Mouse (Mus musculus): ENCODE results near the gene Mars. TPM values are rescaled to one million over a fixed set of nuclear protein-coding genes. Genes with fewer than 3 reads are reported as not detected.
A peak's percentile ranks its signal among the peaks of the same experiment; 100 is the strongest.

The Mars gene
- polyA plus RNA-seq, 1 experiment = 35.4 TPM

DNA sequence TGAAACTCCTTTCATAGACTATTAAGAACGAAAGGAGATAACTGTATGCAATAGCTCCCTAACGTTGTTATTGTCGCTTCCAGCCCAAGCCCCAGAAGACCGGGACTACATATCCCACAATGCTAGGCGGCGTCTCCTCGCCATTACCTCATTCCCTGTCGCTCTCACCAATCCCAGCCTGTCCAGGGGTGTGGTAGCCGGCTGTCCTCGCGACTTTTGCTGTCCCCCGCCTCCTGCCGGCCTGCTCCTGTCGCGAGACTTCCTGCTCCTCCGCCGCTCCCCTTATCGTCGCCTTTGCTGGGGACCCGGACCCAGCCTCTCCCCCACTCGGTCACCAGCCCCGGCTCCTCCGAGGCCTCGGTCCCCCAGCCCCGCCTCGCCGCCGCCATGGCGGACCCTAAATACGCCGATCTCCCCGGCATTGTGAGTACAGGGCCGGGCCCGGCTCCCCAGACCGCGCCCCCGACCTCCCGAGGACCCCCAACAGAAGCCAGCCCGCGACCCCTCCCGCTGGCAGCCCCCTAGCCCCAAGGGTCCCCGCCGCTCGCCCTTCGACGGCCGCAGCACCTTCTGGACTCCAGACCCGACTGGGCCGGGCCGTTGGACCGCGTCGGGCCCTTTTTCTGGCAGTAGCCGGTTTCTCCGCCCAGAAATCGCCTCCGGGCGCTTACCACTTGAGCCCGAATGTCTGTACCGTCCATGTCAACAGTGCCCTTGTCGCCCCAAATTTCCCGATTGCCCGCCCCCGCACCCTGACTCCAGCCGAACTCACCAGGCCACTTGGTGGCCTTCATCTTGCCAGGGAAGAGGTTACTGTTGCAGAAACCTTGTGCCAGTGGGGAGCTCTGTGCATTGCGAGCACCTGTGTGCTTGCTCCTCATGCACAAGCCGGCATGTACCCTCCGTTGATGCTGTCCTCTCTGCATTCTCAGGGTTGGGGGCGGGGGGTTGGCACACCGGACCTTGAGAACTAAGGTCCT is 45.2 kb downstream of the Mars start, which contains the start of gene Dctn2:
Gene Dctn2, plus strand, starts transcription at position 257 of the 980 bp plus-strand sequence.
- TF ChIP-seq CTCF (IDR thresholded peaks at IDR 0.05; ENCODE audit: insufficient read depth, low read length) (no peak), POLR2A (IDR thresholded peaks at IDR 0.05; ENCODE audit: borderline replicate concordance, extremely low read depth, low read depth, low read length) (peak; percentile 78)
- Histone ChIP-seq H3K4me3 (replicated peaks; ENCODE audit: extremely low read depth, low read depth, low read length) (peak within 1 kb of the TSS; percentile 76), H3K4me1 (ENCODE audit: control insufficient read depth, insufficient read depth, low read length) (peaks cover 16% of the 10 kb centered on the region)
- WGBS = 1% methylated on average over 70 of the region's 70 CpGs
- peak; percentile 91 for DNase-seq

GRCm38 (mm10) chr10:127265727-127266111 is 45.9 kb downstream of the Mars start:
- TF ChIP-seq POLR2A (IDR thresholded peaks at IDR 0.05; ENCODE audit: borderline replicate concordance, extremely low read depth, low read depth, low read length) (no peak), CTCF (IDR thresholded peaks at IDR 0.05; ENCODE audit: insufficient read depth, low read length) (peak; percentile 19; the same call in 1 of the 2 replicates)
- no peak for DNase-seq
- Histone ChIP-seq H3K4me1 (ENCODE audit: control insufficient read depth, insufficient read depth, low read length) (peaks cover 16% of the 10 kb centered on the region), H3K4me3 (replicated peaks; ENCODE audit: extremely low read depth, low read depth, low read length) (no peak overlapping the region)
- 23% methylated on average over 4 of the region's 4 CpGs for WGBS

DNA sequence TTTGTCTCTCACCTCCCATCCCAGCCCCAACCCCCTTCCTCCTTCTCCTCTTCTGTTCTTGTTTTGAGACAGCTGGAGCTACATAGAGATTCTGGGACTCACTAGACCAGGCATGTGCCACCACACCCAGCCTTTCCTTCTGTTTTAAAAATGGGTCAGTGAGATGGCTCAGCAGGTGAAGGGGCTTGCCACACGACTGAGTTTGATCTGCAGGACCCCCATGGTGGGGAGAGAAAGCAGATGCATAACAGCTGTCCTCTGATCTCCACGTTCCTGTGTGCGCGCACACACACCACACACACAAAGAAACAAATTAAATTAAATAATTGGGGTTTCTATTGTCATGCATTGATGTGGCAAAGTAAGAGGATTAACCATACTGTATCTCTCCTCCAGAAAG is 46.6 kb downstream of the Mars start:
- 72% methylated on average over 4 of the region's 4 CpGs for WGBS
- no peak for DNase-seq
- H3K4me1 ChIP-seq (ENCODE audit: control insufficient read depth, insufficient read depth, low read length) = peaks cover 16% of the 10 kb centered on the region
- no peak for TF ChIP-seq CTCF (IDR thresholded peaks at IDR 0.05; ENCODE audit: insufficient read depth, low read length)
- no peak for TF ChIP-seq POLR2A (IDR thresholded peaks at IDR 0.05; ENCODE audit: borderline replicate concordance, extremely low read depth, low read depth, low read length)
- H3K4me3 ChIP-seq (replicated peaks; ENCODE audit: extremely low read depth, low read depth, low read length) = no peak overlapping the region

DNA sequence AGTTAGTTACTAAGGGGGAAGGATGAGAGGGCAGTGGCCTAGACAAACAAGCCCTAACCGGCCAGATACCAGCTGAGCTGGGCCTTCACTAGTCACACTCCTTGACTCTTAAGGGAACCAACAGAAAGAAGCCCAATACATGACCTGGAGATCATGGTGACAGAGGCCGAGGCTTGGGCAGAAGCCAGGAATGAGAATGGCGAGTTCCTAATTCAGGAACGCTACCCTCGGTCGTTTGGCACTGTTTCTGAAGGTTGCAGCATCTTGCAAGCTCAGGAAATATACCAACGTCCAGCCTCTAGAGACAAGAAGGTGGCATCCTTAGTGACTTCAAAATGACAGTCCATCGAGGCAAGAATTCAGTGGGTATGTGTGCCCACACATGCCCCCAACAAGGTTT is 47.2 kb downstream of the Mars start:
- no peak overlapping the region for H3K4me3 ChIP-seq (replicated peaks; ENCODE audit: extremely low read depth, low read depth, low read length)
- H3K4me1 ChIP-seq (ENCODE audit: control insufficient read depth, insufficient read depth, low read length) = peaks cover 16% of the 10 kb centered on the region
- TF ChIP-seq POLR2A (IDR thresholded peaks at IDR 0.05; ENCODE audit: borderline replicate concordance, extremely low read depth, low read depth, low read length) = no peak
- no peak for TF ChIP-seq CTCF (IDR thresholded peaks at IDR 0.05; ENCODE audit: insufficient read depth, low read length)
- DNase-seq = no peak
- 81% methylated on average over 8 of the region's 8 CpGs for WGBS

GRCm38 (mm10) chr10:127263631-127264030 is 48.0 kb downstream of the Mars start:
- H3K4me1 ChIP-seq (ENCODE audit: control insufficient read depth, insufficient read depth, low read length) = peaks cover 13% of the 10 kb centered on the region
- no peak for DNase-seq
- WGBS = 71% methylated on average over 3 of the region's 3 CpGs
- no peak for TF ChIP-seq POLR2A (IDR thresholded peaks at IDR 0.05; ENCODE audit: borderline replicate concordance, extremely low read depth, low read depth, low read length)
- no peak for TF ChIP-seq CTCF (IDR thresholded peaks at IDR 0.05; ENCODE audit: insufficient read depth, low read length)
- H3K4me3 ChIP-seq (replicated peaks; ENCODE audit: extremely low read depth, low read depth, low read length) = no peak overlapping the region

- DNase-seq = no peak
- WGBS = 4% methylated on average over 53 of the region's 53 CpGs
Measured at GRCm38 (mm10) chr10:127262548-127263398, 48.8 kb downstream of the Mars start, which contains the start of gene Kif5a. Kif5a (minus strand) TSS chr10:127263348.

DNA sequence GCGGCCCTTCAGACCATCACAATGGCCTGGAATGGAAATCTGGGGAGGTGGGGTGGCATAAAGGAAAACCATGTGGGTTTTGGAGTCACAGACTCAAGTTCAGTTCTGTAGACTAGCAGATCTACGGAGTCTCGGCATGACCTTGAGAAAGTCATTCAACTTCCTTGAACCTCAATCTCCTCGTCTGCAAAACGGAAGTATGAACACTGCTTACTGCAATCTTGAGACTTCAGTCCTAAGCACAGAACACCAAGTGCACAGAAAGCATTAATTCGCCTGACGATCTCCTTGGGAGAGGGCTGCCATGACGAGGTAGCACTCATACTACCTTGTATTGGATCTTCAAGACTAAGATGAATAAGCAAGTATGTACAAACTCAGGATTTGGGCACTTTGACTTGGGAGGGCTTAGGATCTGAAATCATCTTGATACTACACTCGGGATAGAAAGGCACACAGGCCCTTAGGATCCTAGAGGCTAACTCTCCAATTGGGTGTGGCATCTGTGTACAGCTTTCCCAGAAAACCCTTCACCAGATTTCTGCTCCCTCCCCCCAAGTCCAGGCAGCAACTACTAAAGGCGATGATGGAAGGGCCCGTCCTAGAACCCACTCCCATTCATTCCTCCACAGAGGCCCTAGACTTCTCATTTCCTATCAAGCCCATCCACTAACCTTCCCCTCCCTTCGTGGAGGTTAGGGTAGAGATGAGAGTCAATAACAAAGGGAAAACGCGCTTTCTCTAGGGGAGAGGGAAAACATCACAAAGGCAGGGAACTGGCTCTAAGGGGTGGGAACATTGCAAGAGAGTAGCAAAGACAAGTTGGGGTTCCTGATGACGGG is 49.7 kb downstream of the Mars start:
- H3K4me3 ChIP-seq (replicated peaks; ENCODE audit: extremely low read depth, low read depth, low read length) = no peak overlapping the region
- 66% methylated on average over 15 of the region's 15 CpGs for WGBS
- peaks cover 4% of the 10 kb centered on the region for H3K4me1 ChIP-seq (ENCODE audit: control insufficient read depth, insufficient read depth, low read length)
- TF ChIP-seq CTCF (IDR thresholded peaks at IDR 0.05; ENCODE audit: insufficient read depth, low read length) (no peak), POLR2A (IDR thresholded peaks at IDR 0.05; ENCODE audit: borderline replicate concordance, extremely low read depth, low read depth, low read length) (no peak)
- no peak for DNase-seq

More at GRCm38 (mm10) chr10:127262548-127263398, 48.8 kb downstream of the Mars start, which contains the start of gene Kif5a:
- peaks cover 9% of the 10 kb centered on the region for H3K4me1 ChIP-seq (ENCODE audit: control insufficient read depth, insufficient read depth, low read length)
- TF ChIP-seq POLR2A (IDR thresholded peaks at IDR 0.05; ENCODE audit: borderline replicate concordance, extremely low read depth, low read depth, low read length) (no peak), CTCF (IDR thresholded peaks at IDR 0.05; ENCODE audit: insufficient read depth, low read length) (no peak)
- H3K4me3 ChIP-seq (replicated peaks; ENCODE audit: extremely low read depth, low read depth, low read length) = peak within 1 kb of the TSS; percentile 63

- no peak overlapping the region for H3K4me3 ChIP-seq (replicated peaks; ENCODE audit: extremely low read depth, low read depth, low read length)
- 65% methylated on average over 8 of the region's 8 CpGs for WGBS
- H3K4me1 ChIP-seq (ENCODE audit: control insufficient read depth, insufficient read depth, low read length) = peaks cover 4% of the 10 kb centered on the region
- TF ChIP-seq POLR2A (IDR thresholded peaks at IDR 0.05; ENCODE audit: borderline replicate concordance, extremely low read depth, low read depth, low read length) = no peak
- no peak for TF ChIP-seq CTCF (IDR thresholded peaks at IDR 0.05; ENCODE audit: insufficient read depth, low read length)
- no peak for DNase-seq
Measured at GRCm38 (mm10) chr10:127258489-127258888, 53.1 kb downstream of the Mars start.
